Mouse (Mus musculus): Measurements from ENCODE around the gene Gcn1l1. TPM values are rescaled to one million over a fixed set of nuclear protein-coding genes. Genes with fewer than 3 reads are reported as not detected.
"Not testable (repeated sequence)": the region's sequence is repeated elsewhere in the genome, so short reads cannot be mapped to it uniquely, and the experiment has no call there.

Gcn1l1 gene
- total RNA-seq (2017), result 37.0 and 39.8 TPM in 2 replicates

DNA sequence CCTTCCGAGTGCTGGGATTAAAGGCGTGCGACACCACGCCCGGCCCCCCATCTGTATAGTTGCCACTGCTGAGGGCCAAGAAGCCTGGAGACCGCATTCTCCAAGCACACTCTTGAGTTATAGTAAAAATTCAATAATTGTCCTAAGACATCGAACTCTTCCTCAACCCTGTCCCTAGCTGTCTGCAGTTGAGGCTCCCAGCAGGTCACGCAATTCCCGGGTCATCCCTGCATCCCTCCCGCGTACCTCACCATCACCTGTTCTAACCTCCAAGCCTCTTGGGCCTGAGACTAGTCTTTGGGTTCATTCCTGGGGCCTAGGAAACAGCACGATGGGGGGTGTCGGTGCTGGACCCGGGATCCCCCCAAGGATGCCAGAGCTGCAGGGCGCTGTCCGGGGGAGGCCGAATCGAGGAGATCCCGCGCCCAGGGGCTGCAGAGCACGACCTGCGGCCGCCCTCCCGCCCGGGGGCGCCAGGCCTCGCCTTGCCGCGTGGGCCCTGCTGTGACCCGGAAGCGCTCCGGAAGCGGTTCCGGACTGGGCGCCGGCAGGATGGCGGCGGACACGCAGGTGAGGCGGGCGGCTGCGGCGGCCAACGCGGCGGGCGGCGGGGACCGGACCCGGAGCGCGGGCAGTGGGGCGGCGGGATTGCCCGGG lies at the start of gene Gcn1l1:
Gene Gcn1l1, plus strand, starts transcription at position 518 of the 657 bp plus-strand sequence.
- ATAC-seq (ENCODE audit: extremely low read depth, insufficient number of reproducible peaks, low FRiP score, poor library complexity, severe bottlenecking), result peak; percentile 48; the same call in 1 of the 2 replicates

GRCm38 (mm10) chr5:115516081-115516907 lies 48.8 kb upstream of the Gcn1l1 start:
- ATAC-seq (ENCODE audit: extremely low read depth, insufficient number of reproducible peaks, low FRiP score, poor library complexity, severe bottlenecking), result peak; percentile 89

GRCm38 (mm10) chr5:115516908-115517307 lies 48.1 kb upstream of the Gcn1l1 start:
- no peak for ATAC-seq (ENCODE audit: extremely low read depth, insufficient number of reproducible peaks, low FRiP score, poor library complexity, severe bottlenecking)

GRCm38 (mm10) chr5:115517501-115517900 lies 47.6 kb upstream of the Gcn1l1 start:
- ATAC-seq (ENCODE audit: extremely low read depth, insufficient number of reproducible peaks, low FRiP score, poor library complexity, severe bottlenecking), result no peak

- ATAC-seq (ENCODE audit: extremely low read depth, insufficient number of reproducible peaks, low FRiP score, poor library complexity, severe bottlenecking), result not testable (repeated sequence)
These were observed 46.8 kb upstream of the Gcn1l1 start for GRCm38 (mm10) chr5:115518214-115518613.

DNA sequence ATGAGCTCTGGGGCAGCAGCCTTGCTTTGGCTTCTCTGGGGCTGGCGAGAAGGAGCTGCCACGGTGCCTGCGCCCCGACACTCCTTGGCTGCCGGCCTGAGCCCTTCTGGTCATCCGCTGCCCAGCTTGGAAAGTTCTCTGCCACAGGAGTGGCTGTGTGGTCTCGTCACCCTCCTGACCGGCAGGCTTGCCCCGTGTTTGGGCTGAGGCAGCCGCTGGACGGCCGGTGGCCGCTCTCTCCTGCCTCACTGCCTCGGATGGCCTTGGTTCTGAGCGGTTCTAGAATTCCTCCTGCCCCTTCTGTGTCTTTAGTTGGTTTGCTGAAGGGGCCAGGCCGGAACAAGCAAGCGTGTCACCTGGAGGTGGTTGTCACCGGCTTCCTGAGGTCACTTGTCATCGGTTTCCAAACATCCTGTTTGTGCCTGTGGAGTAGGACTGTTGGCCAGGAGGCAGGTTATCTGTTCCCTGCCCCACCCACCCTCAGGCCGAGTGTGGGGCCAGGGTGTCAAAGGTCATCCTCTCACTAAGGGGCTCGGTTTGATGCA lies 44.7 kb upstream of the Gcn1l1 start:
- no peak for ATAC-seq (ENCODE audit: extremely low read depth, insufficient number of reproducible peaks, low FRiP score, poor library complexity, severe bottlenecking)

DNA sequence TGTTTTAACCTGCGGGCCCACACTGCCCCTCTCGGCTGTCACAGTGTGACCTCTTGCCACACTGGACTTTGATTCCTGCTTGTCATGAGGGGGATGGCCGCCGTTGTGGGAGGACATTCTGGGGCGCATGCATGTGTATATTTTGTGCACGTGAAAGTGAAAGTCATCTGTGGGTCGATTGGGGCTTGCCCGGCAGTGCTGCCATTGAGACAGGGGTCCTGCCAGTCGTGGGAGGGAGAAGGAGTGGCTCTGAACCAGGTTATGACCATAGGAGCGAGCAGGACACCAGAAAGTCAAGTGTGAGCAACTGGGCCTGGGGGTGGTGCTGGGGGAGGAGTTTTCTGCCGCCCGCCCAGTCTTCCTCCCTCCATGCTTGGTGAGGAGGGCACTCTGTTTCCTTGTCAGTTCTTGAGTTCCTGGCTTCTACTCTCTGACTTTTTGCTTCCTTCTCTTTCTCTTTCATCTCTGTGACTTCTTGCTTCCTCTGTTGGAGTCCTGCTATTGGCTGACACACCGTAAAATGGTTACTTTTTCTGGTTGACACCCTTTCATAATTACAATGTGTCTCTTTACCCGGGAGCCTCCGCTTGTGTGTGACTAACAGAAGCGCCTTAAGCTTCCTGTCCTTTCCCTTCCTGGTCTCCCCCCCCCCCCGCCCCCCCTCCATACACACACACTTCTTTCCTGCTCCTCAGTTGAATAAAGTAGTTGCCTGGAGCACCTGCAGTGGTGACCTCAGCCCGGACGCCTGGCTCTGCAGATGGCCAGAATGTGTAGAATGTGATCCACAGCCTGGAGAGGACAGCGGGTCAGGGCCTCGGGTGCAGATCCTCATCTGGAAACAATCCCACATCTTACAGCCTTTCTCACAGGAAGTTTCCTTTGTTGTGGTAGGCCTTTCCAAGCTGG lies 43.2 kb upstream of the Gcn1l1 start:
- ATAC-seq (ENCODE audit: extremely low read depth, insufficient number of reproducible peaks, low FRiP score, poor library complexity, severe bottlenecking), result peak; percentile 62

DNA sequence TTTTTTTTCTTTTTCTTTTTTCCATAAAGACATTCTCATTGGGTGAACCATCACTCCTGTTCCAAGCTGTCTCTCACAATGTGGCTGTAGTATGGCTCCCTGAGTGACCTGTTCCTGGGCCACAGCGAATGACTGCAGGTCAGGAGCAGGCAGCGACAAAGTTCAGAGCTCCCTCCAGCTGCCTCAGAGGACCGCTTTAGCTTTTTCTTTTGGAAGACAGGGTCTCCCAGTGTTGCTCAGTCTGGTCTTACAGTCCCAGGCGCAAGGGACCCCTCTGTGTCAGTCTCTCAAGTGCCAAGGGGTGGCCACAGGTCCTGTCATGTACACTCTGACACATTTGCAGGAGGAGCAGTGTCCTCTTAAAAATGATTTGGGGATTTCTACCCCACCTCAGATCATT lies 42.5 kb upstream of the Gcn1l1 start:
- ATAC-seq (ENCODE audit: extremely low read depth, insufficient number of reproducible peaks, low FRiP score, poor library complexity, severe bottlenecking), result no peak

- no peak for ATAC-seq (ENCODE audit: extremely low read depth, insufficient number of reproducible peaks, low FRiP score, poor library complexity, severe bottlenecking)
These were observed 42.0 kb upstream of the Gcn1l1 start for GRCm38 (mm10) chr5:115522981-115523499.

GRCm38 (mm10) chr5:115523971-115524370 lies 41.1 kb upstream of the Gcn1l1 start:
- ATAC-seq (ENCODE audit: extremely low read depth, insufficient number of reproducible peaks, low FRiP score, poor library complexity, severe bottlenecking), result no peak

DNA sequence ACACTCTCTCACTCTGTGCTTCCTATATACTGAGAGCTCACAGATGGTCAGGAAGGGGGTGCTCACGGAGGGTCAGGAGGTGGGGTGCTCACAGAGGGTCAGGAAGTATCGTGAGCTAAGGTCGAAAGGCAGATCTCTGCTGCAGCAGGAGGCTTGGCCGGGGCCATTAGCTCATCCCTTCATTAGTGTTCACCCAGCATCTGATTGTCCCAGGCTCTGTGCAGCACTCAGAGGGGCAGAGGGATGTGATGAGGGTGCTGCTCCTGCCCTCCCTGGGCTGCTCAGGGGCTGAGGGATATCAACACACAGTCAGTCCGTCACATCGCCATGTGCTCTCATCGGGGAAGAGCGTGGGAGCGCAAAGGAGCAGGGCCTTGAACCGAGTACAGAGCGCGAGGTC lies 40.6 kb upstream of the Gcn1l1 start:
- ATAC-seq (ENCODE audit: extremely low read depth, insufficient number of reproducible peaks, low FRiP score, poor library complexity, severe bottlenecking), result no peak

DNA sequence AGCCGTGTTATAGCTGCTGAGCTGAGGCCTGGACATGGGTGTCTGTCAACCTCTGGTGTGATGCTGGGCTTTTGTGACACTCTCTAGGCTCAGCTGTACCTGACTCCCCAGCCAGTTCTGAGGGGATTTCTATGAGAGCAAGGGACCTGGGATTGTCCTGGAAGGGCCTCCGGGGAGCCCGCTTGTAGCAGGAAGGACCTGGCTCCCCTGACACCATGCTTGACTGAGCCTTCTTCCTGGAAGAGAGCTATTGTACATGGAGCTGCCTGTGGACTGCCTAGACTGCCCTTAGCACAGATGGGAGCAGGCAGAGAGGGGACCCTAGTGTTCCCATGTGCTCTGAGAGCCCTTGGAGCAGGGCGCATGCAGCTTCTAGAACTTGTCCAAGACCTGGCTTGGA lies 39.6 kb upstream of the Gcn1l1 start:
- ATAC-seq (ENCODE audit: extremely low read depth, insufficient number of reproducible peaks, low FRiP score, poor library complexity, severe bottlenecking), result no peak

GRCm38 (mm10) chr5:115525943-115526342 lies 39.1 kb upstream of the Gcn1l1 start:
- ATAC-seq (ENCODE audit: extremely low read depth, insufficient number of reproducible peaks, low FRiP score, poor library complexity, severe bottlenecking), result no peak

DNA sequence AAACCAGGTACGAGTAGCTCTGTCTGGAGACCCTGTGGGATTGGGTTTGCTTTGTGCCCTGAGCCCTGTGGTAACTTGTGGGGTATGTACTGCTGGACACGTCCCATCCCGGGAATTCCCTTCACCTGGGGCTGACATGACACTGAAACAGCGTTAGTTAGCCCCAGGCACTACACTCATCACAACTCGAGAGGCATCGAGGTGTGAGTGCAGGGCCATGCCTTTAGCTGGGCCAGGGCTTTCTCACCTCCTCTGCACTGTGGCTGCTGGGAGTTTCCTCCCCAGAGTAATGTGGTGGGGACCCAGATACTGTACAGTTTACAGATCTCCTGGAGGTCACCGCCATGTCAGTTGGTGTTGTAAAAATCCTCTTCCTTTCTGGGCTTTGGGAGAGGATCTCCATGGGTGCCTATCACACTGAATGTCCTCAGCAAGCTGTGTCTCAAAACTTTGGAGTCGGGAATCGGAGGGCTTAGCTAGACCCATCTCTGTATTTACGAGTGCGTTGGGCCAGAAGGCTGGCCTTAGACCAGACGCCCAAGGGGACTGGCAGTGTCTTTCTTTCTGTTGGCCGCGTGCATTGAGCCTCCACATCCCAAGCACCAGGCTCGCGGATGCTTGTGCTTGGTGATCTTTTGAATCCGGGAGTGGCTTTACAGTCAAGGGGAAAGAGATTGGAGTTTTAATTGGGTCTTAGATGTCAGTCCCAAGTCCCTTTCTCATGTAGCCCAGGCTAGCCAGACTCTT lies 38.4 kb upstream of the Gcn1l1 start:
- no peak for ATAC-seq (ENCODE audit: extremely low read depth, insufficient number of reproducible peaks, low FRiP score, poor library complexity, severe bottlenecking)

DNA sequence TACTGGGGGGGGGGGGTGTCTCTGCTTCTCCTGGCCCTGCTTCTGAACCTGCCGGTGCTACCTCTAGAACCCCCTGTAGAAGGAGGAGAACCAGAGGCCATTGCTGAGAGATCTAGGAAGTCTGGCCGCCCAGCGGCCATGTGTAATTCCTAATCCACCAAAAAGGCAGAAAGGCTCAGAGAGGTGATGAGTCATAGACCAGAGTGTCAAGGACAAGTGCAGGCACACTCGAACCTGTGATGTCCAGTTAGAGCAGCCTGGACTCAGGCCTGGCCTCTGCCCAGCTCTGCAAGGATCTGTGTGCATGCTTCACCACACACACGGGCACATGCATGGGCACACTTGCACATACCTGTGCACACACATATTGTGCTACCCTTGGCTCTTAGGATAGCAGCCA lies 36.9 kb upstream of the Gcn1l1 start:
- no peak for ATAC-seq (ENCODE audit: extremely low read depth, insufficient number of reproducible peaks, low FRiP score, poor library complexity, severe bottlenecking)

DNA sequence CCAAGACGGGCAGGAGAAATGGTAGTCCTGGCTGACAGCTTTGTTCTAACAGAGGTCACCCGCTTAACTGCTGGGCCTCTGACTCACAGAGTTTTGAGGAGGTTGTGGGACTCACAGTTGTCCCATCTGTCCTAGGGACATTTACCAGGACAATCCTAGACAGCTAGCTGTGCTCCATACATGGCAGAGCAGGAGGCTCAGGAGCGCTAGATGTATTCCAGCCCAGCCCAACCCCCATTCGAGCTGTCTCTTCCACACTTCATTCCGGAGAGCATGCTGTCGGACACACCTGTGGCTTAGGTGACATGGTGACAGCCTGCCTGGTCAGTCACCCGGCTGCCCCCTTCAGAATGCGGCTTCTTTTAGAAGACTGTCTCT lies 35.7 kb upstream of the Gcn1l1 start:
- no peak for ATAC-seq (ENCODE audit: extremely low read depth, insufficient number of reproducible peaks, low FRiP score, poor library complexity, severe bottlenecking)

DNA sequence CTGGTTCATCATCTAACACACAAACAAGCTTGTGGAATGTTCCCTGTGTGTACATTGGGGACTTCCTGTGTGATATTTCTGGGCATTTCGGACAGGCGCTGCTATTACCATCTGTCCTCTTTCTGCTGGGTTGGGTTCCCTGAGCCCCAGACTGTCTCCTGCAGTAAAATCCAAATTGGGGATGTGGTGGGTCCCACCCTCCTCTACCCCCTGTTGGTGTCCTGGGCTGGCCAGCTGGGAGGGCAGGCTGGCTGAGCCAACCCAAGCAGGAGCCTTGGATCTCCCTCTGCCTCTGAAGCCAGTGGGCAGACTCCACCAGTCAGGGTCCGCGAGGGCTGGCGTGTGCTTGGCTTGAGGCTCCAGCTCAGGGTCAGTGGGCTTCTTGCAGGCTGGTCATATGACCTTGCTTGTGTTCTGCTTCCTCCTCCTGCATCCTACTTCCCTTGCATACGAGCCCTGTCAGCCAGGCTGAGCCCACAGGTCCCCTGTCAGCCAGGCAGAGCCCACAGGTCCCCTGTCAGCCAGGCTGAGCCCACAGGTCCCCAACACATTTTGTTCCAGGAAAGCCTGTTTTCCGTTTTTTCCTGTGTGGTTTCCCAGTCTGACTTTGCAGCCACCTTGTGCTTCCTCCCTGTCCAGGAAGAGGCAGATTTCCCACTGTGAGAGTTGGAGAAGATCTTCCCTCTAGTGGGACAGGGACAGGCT lies 35.2 kb upstream of the Gcn1l1 start:
- ATAC-seq (ENCODE audit: extremely low read depth, insufficient number of reproducible peaks, low FRiP score, poor library complexity, severe bottlenecking), result peak; percentile 40

- ATAC-seq (ENCODE audit: extremely low read depth, insufficient number of reproducible peaks, low FRiP score, poor library complexity, severe bottlenecking), result no peak
These were observed 34.6 kb upstream of the Gcn1l1 start for GRCm38 (mm10) chr5:115530447-115530809.

Measured in neutrophil, adult 5-6 weeks (primary cell).